ENCODE assay signal across 28 mouse cellular contexts in the genomic region with DNA sequence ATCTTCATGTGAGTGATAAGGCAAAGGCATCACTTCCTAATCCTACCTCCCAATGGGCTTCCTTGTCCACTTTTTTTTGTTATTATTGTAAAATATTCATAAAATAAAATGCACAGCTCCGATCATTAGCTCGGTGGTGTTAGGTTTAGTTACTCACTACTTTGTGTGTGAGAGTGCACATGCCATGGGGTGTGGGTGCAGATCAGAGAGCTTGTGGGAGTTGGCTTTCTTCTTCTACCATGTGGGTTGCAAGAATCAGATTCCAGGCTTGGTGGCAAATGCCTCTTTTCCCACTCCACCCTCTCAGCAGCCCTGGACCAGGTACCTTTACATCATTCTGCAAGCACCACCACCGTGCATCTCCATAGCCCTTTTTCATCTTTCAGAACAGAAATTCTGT. TPM values are rescaled to one million over a fixed set of nuclear protein-coding genes. Genes with fewer than 3 reads are reported as not detected.
DNase-seq lines count a peak whose midpoint lies in the region; ATAC-seq and TF ChIP-seq lines count a peak whose summit lies in the region.
"Had no signal": no experiment of that assay in that cellular context is flagged by ENCODE, and none has a peak within 500 bp of the region (broad histone marks: within the 10 kb centered on the region; RNA-seq: fewer than 3 reads in every experiment).

No protein-coding gene starts in this region.

- no peak overlapping the region for H3K9ac ChIP-seq in stomach, embryonic 16.5 days (ENCODE audit: low read length)
- no peak overlapping the region for H3K9ac ChIP-seq in stomach, postnatal 0 days (ENCODE audit: low read length)

- no peak for TF ChIP-seq CTCF in stomach, postnatal 0 days (IDR thresholded peaks at IDR 0.05; ENCODE audit: low read depth)

- H3K4me2 ChIP-seq in stomach, embryonic 16.5 days (ENCODE audit: low read depth, low read length), result no peak overlapping the region
- no peak overlapping the region for H3K4me2 ChIP-seq in stomach, postnatal 0 days (replicated peaks; ENCODE audit: low read depth)

- whole genome bisulfite sequencing in heart, embryonic 10.5 days, result 83% methylated on average over 3 of the region's 3 CpGs
- 88% methylated on average over 3 of the region's 3 CpGs for WGBS in stomach, embryonic 16.5 days
- WGBS in stomach, postnatal 0 days, result 86% methylated on average over 3 of the region's 3 CpGs

- no peak overlapping the region for H3K27ac ChIP-seq in heart, embryonic 10.5 days
- H3K27ac ChIP-seq in stomach, embryonic 16.5 days (ENCODE audit: low read length), result peak overlapping the region; percentile 61; the same call in 1 of the 2 replicates
- 0 out of 2 replicates have a peak overlapping the region, but pooled peaks have one; percentile 58 for H3K27ac ChIP-seq in stomach, postnatal 0 days (replicated peaks)

- peak; percentile 75 for DNase-seq in heart, adult 11 months
- DNase-seq in heart, postnatal 4 days, result no peak
- DNase-seq in heart, embryonic 10.5 days (ENCODE audit: low spot score), result peak; percentile 61
- DNase-seq in heart, adult 8-10 months (ENCODE audit: low spot score), result no peak
- DNase-seq in stomach, postnatal 0 days (ENCODE audit: low spot score), result no peak
- DNase-seq in adrenal gland, postnatal 36 days, result no peak
- DNase-seq: adrenal gland, adult 2 months; adrenal gland, adult 8-10 months; adrenal gland, postnatal 10 days; adrenal gland, postnatal 14 days; adrenal gland, postnatal 25 days; B cell, adult 2 months; cerebellum, adult 11 months; cerebellum, adult 11-12 months; cerebellum, adult 18-20 months had no signal

- H3K4me3 ChIP-seq in heart, embryonic 10.5 days, result no peak overlapping the region
- no peak overlapping the region for H3K4me3 ChIP-seq in stomach, embryonic 16.5 days (replicated peaks; ENCODE audit: low read length)
- H3K4me3 ChIP-seq in stomach, postnatal 0 days (ENCODE audit: low read depth, low read length), result no peak overlapping the region

- no peaks in the 10 kb centered on the region for H3K36me3 ChIP-seq in heart, embryonic 10.5 days
- H3K36me3 ChIP-seq in stomach, embryonic 16.5 days (ENCODE audit: control insufficient read depth, insufficient read depth, low read length), result no peaks in the 10 kb centered on the region
- H3K36me3 ChIP-seq in stomach, postnatal 0 days (ENCODE audit: control insufficient read depth, insufficient read depth, low read length), result no peaks in the 10 kb centered on the region
- H3K36me3 ChIP-seq: G1E had no signal

- no peaks in the 10 kb centered on the region for H3K27me3 ChIP-seq in heart, embryonic 10.5 days (ENCODE audit: insufficient read depth, poor library complexity, severe bottlenecking)
- no peaks in the 10 kb centered on the region for H3K27me3 ChIP-seq in stomach, embryonic 16.5 days (ENCODE audit: control insufficient read depth, insufficient read depth, low read length)
- no peaks in the 10 kb centered on the region for H3K27me3 ChIP-seq in stomach, postnatal 0 days (ENCODE audit: control insufficient read depth, insufficient read depth, low read length)
- H3K27me3 ChIP-seq: CH12.LX, Patski had no signal

- H3K4me1 ChIP-seq in heart, embryonic 10.5 days, result no peaks in the 10 kb centered on the region
- peaks cover 7% of the 10 kb centered on the region; the same call in 1 of the 2 replicates for H3K4me1 ChIP-seq in stomach, embryonic 16.5 days (ENCODE audit: control insufficient read depth, insufficient read depth, low read length)
- no peaks in the 10 kb centered on the region for H3K4me1 ChIP-seq in stomach, postnatal 0 days (replicated peaks; ENCODE audit: control insufficient read depth, insufficient read depth)

- H3K9me3 ChIP-seq in heart, embryonic 10.5 days, result no peaks in the 10 kb centered on the region
- H3K9me3 ChIP-seq in stomach, embryonic 16.5 days (replicated peaks; ENCODE audit: control insufficient read depth, low read length), result no peaks in the 10 kb centered on the region
- H3K9me3 ChIP-seq in stomach, postnatal 0 days (ENCODE audit: control insufficient read depth, low read length), result no peaks in the 10 kb centered on the region
- H3K9me3 ChIP-seq: G1E had no signal

- no peak for ATAC-seq in stomach, embryonic 16.5 days (ENCODE audit: insufficient read depth, low FRiP score)
- ATAC-seq in stomach, postnatal 0 days (ENCODE audit: low FRiP score, low TSS enrichment), result no peak
- no peak for ATAC-seq in erythroid progenitor cell, adult 5-6 weeks (replicated peaks; ENCODE audit: low FRiP score, poor library complexity, severe bottlenecking)
- ATAC-seq: activated CD4-positive, CD25-positive, alpha-beta regulatory T cell, adult 4 months; CD4-positive, CD25-positive, alpha-beta regulatory T cell, adult 4 months; Patski had no signal

- no peak for TF ChIP-seq EP300 in stomach, postnatal 0 days (optimal IDR thresholded peaks at IDR 0.05)

RNA-seq across cellular contexts. Expression of gene Ankdd1b, which starts 18.4 kb away (rescaled TPM):
- under 1 TPM; 0.62 to 0.83 TPM for total RNA-seq in heart, postnatal 4 days (2021)
- 0.24 and 0.31 TPM in 2 replicates for polyA plus RNA-seq in heart, embryonic 10.5 days (2016; fragmentation: Nextera tagmentation; extraction: Ambion mirVana)
- 1 to 10 TPM; 1.1 TPM for total RNA-seq in heart, adult 8-10 months (2022)
- 1.9 and 3.1 TPM in 2 replicates for polyA plus RNA-seq in stomach, embryonic 16.5 days (2015; fragmentation: Nextera tagmentation; extraction: Ambion mirVana)
- 6.8 and 7.1 TPM in 2 replicates for polyA plus RNA-seq in stomach, postnatal 0 days (2015; fragmentation: Nextera tagmentation; extraction: Ambion mirVana)
- not detected in 2 replicates for total RNA-seq in erythroid progenitor cell, adult 5-6 weeks (2015; ENCODE audit: low replicate concordance)
- total RNA-seq in erythroid progenitor cell, adult 5-6 weeks (2017; ENCODE audit: low replicate concordance), result not detected in 2 replicates
- total RNA-seq in adrenal gland, postnatal 36 days (2021), result 1 to 10 TPM; 1.1 to 1.8 TPM
- polyA plus RNA-seq: activated CD4-positive, CD25-positive, alpha-beta regulatory T cell, adult 4 months; C2C12; CD4-positive, CD25-positive, alpha-beta regulatory T cell, adult 4 months; G1E had no signal

RNA-seq across cellular contexts. Expression of gene Gm17622, which starts 37.9 kb away (rescaled TPM):
- total RNA-seq in heart, postnatal 4 days (2021), result not detected
- not detected in 2 replicates for polyA plus RNA-seq in heart, embryonic 10.5 days (2016; fragmentation: Nextera tagmentation; extraction: Ambion mirVana)
- not detected for total RNA-seq in heart, adult 8-10 months (2022)
- polyA plus RNA-seq in stomach, embryonic 16.5 days (2015; fragmentation: Nextera tagmentation; extraction: Ambion mirVana), result not detected in 2 replicates
- polyA plus RNA-seq in stomach, postnatal 0 days (2015; fragmentation: Nextera tagmentation; extraction: Ambion mirVana), result not detected in 2 replicates
- not detected in 2 replicates for total RNA-seq in erythroid progenitor cell, adult 5-6 weeks (2015; ENCODE audit: low replicate concordance)
- total RNA-seq in erythroid progenitor cell, adult 5-6 weeks (2017; ENCODE audit: low replicate concordance), result not detected in 2 replicates
- not detected for total RNA-seq in adrenal gland, postnatal 36 days (2021)
- total RNA-seq: adrenal gland, adult 18-20 months; adrenal gland, adult 2 months; adrenal gland, adult 8-10 months; adrenal gland, postnatal 10 days; adrenal gland, postnatal 14 days; adrenal gland, postnatal 25 days; adrenal gland, postnatal 4 days; CH12.LX; ES-E14; G1E; MEL had no signal
- polyA plus RNA-seq: activated CD4-positive, CD25-positive, alpha-beta regulatory T cell, adult 4 months; adrenal gland, adult 2 months; brain, embryonic 14.5 days; C2C12; CD4-positive, CD25-positive, alpha-beta regulatory T cell, adult 4 months; G1E; Patski had no signal

Comparison
In these comparisons a context has a peak if more than half of its experiments do, and no peak if none do; other contexts are left out.
1. DNase-seq: peak in heart, adult 11 months (single experiment) and heart, embryonic 10.5 days (single experiment); none in heart, postnatal 4 days (single experiment), heart, adult 8-10 months (single experiment), stomach, postnatal 0 days (single experiment) and adrenal gland, postnatal 36 days (0 of 2).